Mouse (Mus musculus): ENCODE results near the gene Eln.

Eln gene

GRCm38 (mm10) chr5:134746890-134747511 lies at the start of gene Eln:
Gene Eln (minus strand): TSS chr5:134747323.
- DNase-seq (ENCODE audit: low spot score) = peak; percentile 34

- no peak for DNase-seq (ENCODE audit: low spot score)
Measured at GRCm38 (mm10) chr5:134790080-134790995, 43.2 kb upstream of the Eln start.

GRCm38 (mm10) chr5:134788237-134788636 lies 41.1 kb upstream of the Eln start:
- no peak for DNase-seq (ENCODE audit: low spot score)

GRCm38 (mm10) chr5:134785691-134786371 lies 38.7 kb upstream of the Eln start:
- peak; percentile 58 for DNase-seq (ENCODE audit: low spot score)

GRCm38 (mm10) chr5:134783794-134784193 lies 36.7 kb upstream of the Eln start:
- no peak for DNase-seq (ENCODE audit: low spot score)

- no peak for DNase-seq (ENCODE audit: low spot score)
Measured at GRCm38 (mm10) chr5:134780963-134781362, 33.8 kb upstream of the Eln start.

- no peak for DNase-seq (ENCODE audit: low spot score)
Measured at GRCm38 (mm10) chr5:134780146-134780545, 33.0 kb upstream of the Eln start.

GRCm38 (mm10) chr5:134776551-134776950 lies 29.4 kb upstream of the Eln start:
- no peak for DNase-seq (ENCODE audit: low spot score)

- peak; percentile 50 for DNase-seq (ENCODE audit: low spot score)
Measured at GRCm38 (mm10) chr5:134772522-134772921, 25.4 kb upstream of the Eln start.

GRCm38 (mm10) chr5:134771750-134772149 lies 24.6 kb upstream of the Eln start:
- no peak for DNase-seq (ENCODE audit: low spot score)

GRCm38 (mm10) chr5:134769181-134769580 lies 22.1 kb upstream of the Eln start:
- no peak for DNase-seq (ENCODE audit: low spot score)

- DNase-seq (ENCODE audit: low spot score) = no peak
Measured at GRCm38 (mm10) chr5:134765441-134765840, 18.3 kb upstream of the Eln start.

- DNase-seq (ENCODE audit: low spot score) = no peak
Measured at GRCm38 (mm10) chr5:134763326-134763725, 16.2 kb upstream of the Eln start.

- DNase-seq (ENCODE audit: low spot score) = no peak
Measured at GRCm38 (mm10) chr5:134761409-134762124, 14.4 kb upstream of the Eln start.

- DNase-seq (ENCODE audit: low spot score) = no peak
Measured at GRCm38 (mm10) chr5:134756031-134756430, 8.9 kb upstream of the Eln start.

GRCm38 (mm10) chr5:134754096-134754495 lies 7.0 kb upstream of the Eln start:
- DNase-seq (ENCODE audit: low spot score) = no peak

- DNase-seq (ENCODE audit: low spot score) = no peak
Measured at GRCm38 (mm10) chr5:134750469-134750868, 3.3 kb upstream of the Eln start.

GRCm38 (mm10) chr5:134747947-134748618 lies 960 bp upstream of the Eln start:
- DNase-seq (ENCODE audit: low spot score) = no peak

- DNase-seq (ENCODE audit: low spot score) = peak; percentile 76
Measured at GRCm38 (mm10) chr5:134747512-134747893, 380 bp upstream of the Eln start.

GRCm38 (mm10) chr5:134746201-134746600 lies 922 bp downstream of the Eln start:
- no peak for DNase-seq (ENCODE audit: low spot score)

- DNase-seq (ENCODE audit: low spot score) = no peak
Measured at GRCm38 (mm10) chr5:134745801-134746200, 1.3 kb downstream of the Eln start.

GRCm38 (mm10) chr5:134745000-134745399 lies 2.1 kb downstream of the Eln start:
- DNase-seq (ENCODE audit: low spot score) = no peak

All from ovary, adult 18-20 months (tissue).